Mouse (Mus musculus) monocyte, adult 5-6 weeks (primary cell): Measurements from ENCODE around the gene Selenof. TPM values are rescaled to one million over a fixed set of nuclear protein-coding genes. Genes with fewer than 3 reads are reported as not detected.

ENCODE experiments used
- ATAC-seq: fragments of 153-309, 156-312 bp; replicated peaks from 2 replicates; pipeline ENCODE4 v1.8.0; 2017; ENCODE audit warnings: mild to moderate bottlenecking; ENCODE audit not compliant: low TSS enrichment, insufficient number of reproducible peaks, severe bottlenecking, poor library complexity, low FRiP score
- total RNA-seq: library from RNA; stranded (forward); fragments of 200-1000, 200-491, 200-594 nt; gene quantifications from 3 replicates; pipeline ENCODE4 v1.2.3, GENCODE M21; 2017

Selenof gene
- 435 to 653 TPM (median 627 TPM) in 3 replicates for total RNA-seq

- ATAC-seq = peak; percentile 99
Measured at GRCm38 (mm10) chr3:144570047-144570815, at the start of gene Selenof, which contains the start of gene Hs2st1. Selenof (plus strand) TSS chr3:144570304. Hs2st1 (minus strand) TSS chr3:144570181.

GRCm38 (mm10) chr3:144527918-144528317 lies 42.2 kb upstream of the Selenof start:
- ATAC-seq = no peak

- no peak for ATAC-seq
Measured at GRCm38 (mm10) chr3:144531023-144531422, 39.1 kb upstream of the Selenof start.

- no peak for ATAC-seq
Measured at GRCm38 (mm10) chr3:144535056-144535455, 35.0 kb upstream of the Selenof start.

GRCm38 (mm10) chr3:144537078-144537855 lies 32.8 kb upstream of the Selenof start:
- no peak for ATAC-seq

GRCm38 (mm10) chr3:144539051-144539450 lies 31.1 kb upstream of the Selenof start:
- ATAC-seq = no peak

GRCm38 (mm10) chr3:144540805-144541204 lies 29.3 kb upstream of the Selenof start:
- ATAC-seq = no peak

- ATAC-seq = no peak
Measured at GRCm38 (mm10) chr3:144541906-144542438, 28.1 kb upstream of the Selenof start.

GRCm38 (mm10) chr3:144545152-144545551 lies 25.0 kb upstream of the Selenof start:
- ATAC-seq = no peak

GRCm38 (mm10) chr3:144545832-144546231 lies 24.3 kb upstream of the Selenof start:
- ATAC-seq = no peak

GRCm38 (mm10) chr3:144546490-144546889 lies 23.6 kb upstream of the Selenof start:
- ATAC-seq = no peak

GRCm38 (mm10) chr3:144548186-144548845 lies 21.8 kb upstream of the Selenof start:
- no peak for ATAC-seq

GRCm38 (mm10) chr3:144550036-144550435 lies 20.1 kb upstream of the Selenof start:
- no peak for ATAC-seq

GRCm38 (mm10) chr3:144550659-144551058 lies 19.4 kb upstream of the Selenof start:
- ATAC-seq = no peak

- ATAC-seq = no peak
Measured at GRCm38 (mm10) chr3:144551416-144551815, 18.7 kb upstream of the Selenof start.

- ATAC-seq = no peak
Measured at GRCm38 (mm10) chr3:144553942-144554341, 16.2 kb upstream of the Selenof start.

GRCm38 (mm10) chr3:144554503-144554902 lies 15.6 kb upstream of the Selenof start:
- ATAC-seq = no peak

- ATAC-seq = no peak
Measured at GRCm38 (mm10) chr3:144555144-144555543, 15.0 kb upstream of the Selenof start.
